Mouse (Mus musculus): ENCODE data around the gene Nnat.

Gene Nnat

GRCm38 (mm10) chr2:157605025-157605675 is 45.3 kb downstream of the Nnat start:
- in situ Hi-C loops (cut with MboI), result no loop called here

- in situ Hi-C loops (cut with MboI), result no loop called here
These were observed 47.8 kb downstream of the Nnat start for GRCm38 (mm10) chr2:157607542-157608236.

GRCm38 (mm10) chr2:157611735-157612134 is 51.9 kb downstream of the Nnat start:
- in situ Hi-C loops (cut with MboI), result no loop called here
